Mouse (Mus musculus) liver, embryonic 18 days (tissue): ENCODE results near the gene Gm35134. TPM values are rescaled to one million over a fixed set of nuclear protein-coding genes. Genes with fewer than 3 reads are reported as not detected.

Experiments used
- polyA plus RNA-seq: library from polyadenylated mRNA; depleted of rRNA; stranded (reverse); fragments of >200 nt; gene quantifications from 2 replicates; pipeline ENCODE4 v1.2.3, GENCODE M21; 2012; rRNA removed

The Gm35134 gene
- polyA plus RNA-seq: not detected in 2 replicates

GRCm38 (mm10) chrY:19112707-19113106 is at the start of gene Gm35134:
Gene Gm35134, plus strand, starts transcription at chrY:19113007.

